ENCODE assay signal across 9 mouse cellular contexts in the genomic region with DNA sequence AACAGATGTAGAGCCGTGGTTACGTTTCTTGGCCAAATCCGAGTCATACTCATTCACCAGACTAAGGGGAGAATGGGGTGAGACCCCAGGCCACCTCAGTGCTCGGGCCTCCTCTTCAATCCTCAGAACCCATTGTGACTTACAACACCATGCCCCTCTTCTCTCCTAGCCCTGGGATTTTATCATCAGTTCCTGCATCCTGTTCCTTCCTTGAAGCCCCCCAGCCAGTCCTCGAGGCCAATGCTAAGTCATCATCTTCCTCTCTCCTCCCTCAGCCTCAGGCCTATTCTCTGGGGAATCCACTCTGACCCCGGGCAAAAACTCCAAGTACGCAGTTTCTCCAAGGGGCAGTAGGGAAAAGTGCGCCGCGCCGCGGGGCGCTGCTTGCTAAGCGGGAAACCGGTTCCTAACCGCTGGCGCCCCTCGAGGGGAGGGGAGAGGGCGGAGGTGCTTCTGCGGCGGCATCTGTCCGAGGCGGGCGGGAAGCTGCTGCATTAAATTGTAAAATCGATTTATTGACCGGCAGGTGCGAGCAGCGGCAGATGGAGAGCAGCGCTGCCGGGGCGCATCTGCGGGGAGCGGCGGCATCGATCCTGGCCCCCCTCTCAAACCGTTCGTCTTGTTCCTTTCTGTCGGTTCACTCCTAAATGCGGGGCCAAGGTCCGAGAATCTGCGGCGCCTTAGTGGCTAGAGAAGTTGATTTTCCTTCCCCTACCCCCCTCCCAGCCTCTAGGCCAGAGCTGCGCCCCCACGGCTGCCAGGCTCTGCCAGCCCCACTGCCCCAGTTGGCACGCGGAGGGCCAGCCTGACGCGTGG. TPM values are rescaled to one million over a fixed set of nuclear protein-coding genes. Genes with fewer than 3 reads are reported as not detected.
DNase-seq lines count a peak whose midpoint lies in the region; ATAC-seq lines count a peak whose summit lies in the region.
"Had no signal": no experiment of that assay in that cellular context is flagged by ENCODE, and none has a peak within 500 bp of the region (broad histone marks: within the 10 kb centered on the region; RNA-seq: fewer than 3 reads in every experiment).

No protein-coding gene starts in this region.

- H3K4me3 ChIP-seq in embryonic facial prominence, embryonic 13.5 days = peak overlapping the region; percentile 40
- peak overlapping the region; percentile 50 for H3K4me3 ChIP-seq in limb, embryonic 10.5 days
- peak overlapping the region; percentile 16 for H3K4me3 ChIP-seq in neural tube, embryonic 14.5 days (ENCODE audit: low read depth, low read length)

- H3K36me3 ChIP-seq in embryonic facial prominence, embryonic 13.5 days = no peaks in the 10 kb centered on the region
- H3K36me3 ChIP-seq in limb, embryonic 10.5 days = no peaks in the 10 kb centered on the region
- H3K36me3 ChIP-seq in neural tube, embryonic 14.5 days (ENCODE audit: control insufficient read depth, insufficient read depth, low read length) = no peaks in the 10 kb centered on the region

- no peak overlapping the region for H3K27ac ChIP-seq in embryonic facial prominence, embryonic 13.5 days
- peak overlapping the region; percentile 81 for H3K27ac ChIP-seq in limb, embryonic 10.5 days
- no peak overlapping the region for H3K27ac ChIP-seq in neural tube, embryonic 14.5 days (ENCODE audit: low read depth, low read length)

- WGBS in embryonic facial prominence, embryonic 13.5 days = 3% methylated on average over 48 of the region's 48 CpGs
- WGBS in limb, embryonic 10.5 days = 3% methylated on average over 48 of the region's 48 CpGs
- 2% methylated on average over 48 of the region's 48 CpGs for WGBS in neural tube, embryonic 14.5 days

- no peaks in the 10 kb centered on the region for H3K9me3 ChIP-seq in embryonic facial prominence, embryonic 13.5 days
- no peaks in the 10 kb centered on the region for H3K9me3 ChIP-seq in limb, embryonic 10.5 days (replicated peaks)
- H3K9me3 ChIP-seq in neural tube, embryonic 14.5 days (ENCODE audit: control insufficient read depth, low read length) = no peaks in the 10 kb centered on the region

- ATAC-seq in embryonic facial prominence, embryonic 13.5 days (ENCODE audit: insufficient number of reproducible peaks, insufficient read depth, low FRiP score, low TSS enrichment, low read depth) = no peak
- ATAC-seq in neural tube, embryonic 14.5 days (ENCODE audit: low read depth) = peak; percentile 1; the same call in 1 of the 2 replicates
- ATAC-seq: Patski had no signal

- peak; percentile 53 for DNase-seq in kidney, postnatal 10 days
- no peak for DNase-seq in kidney, postnatal 4 days
- peak; percentile 60 for DNase-seq in limb, embryonic 10.5 days (ENCODE audit: low spot score)
- no peak for DNase-seq in left cerebral cortex, adult 18-20 months (ENCODE audit: low spot score in 2 of 2)
- no peak for DNase-seq in spleen, adult 12 weeks (ENCODE audit: low spot score)
- DNase-seq in layer of hippocampus, postnatal 14 days (ENCODE audit: low spot score in 2 of 2) = no peak

- H3K4me1 ChIP-seq in embryonic facial prominence, embryonic 13.5 days = peaks cover 55% of the 10 kb centered on the region
- peaks cover 60% of the 10 kb centered on the region for H3K4me1 ChIP-seq in limb, embryonic 10.5 days
- peaks cover 35% of the 10 kb centered on the region for H3K4me1 ChIP-seq in neural tube, embryonic 14.5 days (ENCODE audit: control insufficient read depth, insufficient read depth, low read length)

- H3K27me3 ChIP-seq in embryonic facial prominence, embryonic 13.5 days = peaks cover 80% of the 10 kb centered on the region
- peaks cover 83% of the 10 kb centered on the region for H3K27me3 ChIP-seq in limb, embryonic 10.5 days (ENCODE audit: low read depth, poor library complexity, severe bottlenecking)
- H3K27me3 ChIP-seq in neural tube, embryonic 14.5 days (ENCODE audit: control insufficient read depth, insufficient read depth, low read length) = peaks cover 51% of the 10 kb centered on the region

- peak overlapping the region; percentile 70 for H3K4me2 ChIP-seq in embryonic facial prominence, embryonic 13.5 days
- H3K4me2 ChIP-seq in neural tube, embryonic 14.5 days (ENCODE audit: low read depth, low read length) = peak overlapping the region; percentile 52

- peak overlapping the region; percentile 72 for H3K9ac ChIP-seq in embryonic facial prominence, embryonic 13.5 days
- peak overlapping the region; percentile 35 for H3K9ac ChIP-seq in neural tube, embryonic 14.5 days (replicated peaks; ENCODE audit: low read depth, low read length)

RNA-seq across cellular contexts. Expression of a gene that starts 3.6 kb away (rescaled TPM):
- polyA plus RNA-seq in embryonic facial prominence, embryonic 13.5 days (2015; fragmentation: Nextera tagmentation; extraction: Ambion mirVana) = 4.2 and 4.6 TPM in 2 replicates
- 5.3 and 6.0 TPM in 2 replicates for polyA plus RNA-seq in limb, embryonic 10.5 days (2016; fragmentation: Nextera tagmentation; extraction: Ambion mirVana)
- 2.1 and 2.7 TPM in 2 replicates for polyA plus RNA-seq in neural tube, embryonic 14.5 days (2014; fragmentation: Nextera tagmentation; extraction: Ambion mirVana)
- total RNA-seq in left cerebral cortex, adult 18-20 months (2021) = 1 to 10 TPM; 1.6 to 2.3 TPM
- total RNA-seq in layer of hippocampus, postnatal 14 days (2021) = 1 to 10 TPM; 5.6 to 6.3 TPM

RNA-seq across cellular contexts. Expression of a gene that starts 29.1 kb away (rescaled TPM):
- 1.7 and 1.8 TPM in 2 replicates for polyA plus RNA-seq in embryonic facial prominence, embryonic 13.5 days (2015; fragmentation: Nextera tagmentation; extraction: Ambion mirVana)
- polyA plus RNA-seq in limb, embryonic 10.5 days (2016; fragmentation: Nextera tagmentation; extraction: Ambion mirVana) = 0.62 and 0.86 TPM in 2 replicates
- 6.5 and 11.2 TPM in 2 replicates for polyA plus RNA-seq in neural tube, embryonic 14.5 days (2014; fragmentation: Nextera tagmentation; extraction: Ambion mirVana)
- 1 to 10 TPM; 7.7 to 9.2 TPM for total RNA-seq in left cerebral cortex, adult 18-20 months (2021)
- total RNA-seq in layer of hippocampus, postnatal 14 days (2021) = 1 to 10 TPM; 6.6 to 7.8 TPM

RNA-seq across cellular contexts. Expression of a gene that starts 33.4 kb away (rescaled TPM):
- 20.1 and 20.7 TPM in 2 replicates for polyA plus RNA-seq in embryonic facial prominence, embryonic 13.5 days (2015; fragmentation: Nextera tagmentation; extraction: Ambion mirVana)
- 23.0 and 26.9 TPM in 2 replicates for polyA plus RNA-seq in limb, embryonic 10.5 days (2016; fragmentation: Nextera tagmentation; extraction: Ambion mirVana)
- 14.8 and 19.7 TPM in 2 replicates for polyA plus RNA-seq in neural tube, embryonic 14.5 days (2014; fragmentation: Nextera tagmentation; extraction: Ambion mirVana)
- total RNA-seq in left cerebral cortex, adult 18-20 months (2021) = 10 to 100 TPM; 50.6 to 51.2 TPM
- total RNA-seq in layer of hippocampus, postnatal 14 days (2021) = 10 to 100 TPM; 34.0 to 34.3 TPM

RNA-seq across cellular contexts. Expression of a gene that starts 50.9 kb away (rescaled TPM):
- 16.7 and 17.9 TPM in 2 replicates for polyA plus RNA-seq in embryonic facial prominence, embryonic 13.5 days (2015; fragmentation: Nextera tagmentation; extraction: Ambion mirVana)
- 2.7 and 7.6 TPM in 2 replicates for polyA plus RNA-seq in limb, embryonic 10.5 days (2016; fragmentation: Nextera tagmentation; extraction: Ambion mirVana)
- 24.6 and 31.9 TPM in 2 replicates for polyA plus RNA-seq in neural tube, embryonic 14.5 days (2014; fragmentation: Nextera tagmentation; extraction: Ambion mirVana)
- 10 to 100 TPM; 11.6 to 11.8 TPM for total RNA-seq in left cerebral cortex, adult 18-20 months (2021)
- 1 to 10 TPM; 9.4 to 9.6 TPM for total RNA-seq in layer of hippocampus, postnatal 14 days (2021)

Comparison
In these comparisons a context has a peak if more than half of its experiments do, and no peak if none do; other contexts are left out.
1. DNase-seq: peak in kidney, postnatal 10 days (single experiment) and limb, embryonic 10.5 days (single experiment); none in kidney, postnatal 4 days (0 of 2), left cerebral cortex, adult 18-20 months (0 of 2), spleen, adult 12 weeks (single experiment) and layer of hippocampus, postnatal 14 days (0 of 2).
2. Peak in every context shown above with its lines, with median percentiles within 50 percentile points of each other: H3K4me3 ChIP-seq.